Mouse (Mus musculus) limb, embryonic 11.5 days (tissue): ENCODE measurements around the gene Crtam. TPM values are rescaled to one million over a fixed set of nuclear protein-coding genes. Genes with fewer than 3 reads are reported as not detected.

ENCODE experiments used
- ATAC-seq: fragments of 200-750 bp; cut with Nextera tagmentation; 2 replicates; pipeline ENCODE4 v1.8.0; 2017; ENCODE audit warnings: low read depth; ENCODE audit not compliant: insufficient number of reproducible peaks, low FRiP score, low TSS enrichment
- DNase-seq: peaks from one replicate; pipeline ENCODE4 v3.0.0-alpha.2; 2015; ENCODE audit warnings: low spot score
- H3K27ac ChIP-seq: fragments of 300-500 bp; sonication (generic); replicated peaks from 2 replicates; pipeline ENCODE4 v1.5.1; 2014; ENCODE audit warnings: low read depth, mild to moderate bottlenecking, low read length
- H3K27me3 ChIP-seq: fragments of 300-500 bp; sonication (generic); 2 replicates; pipeline ENCODE4 v1.6.1; 2014; ENCODE audit warnings: mild to moderate bottlenecking, low read length, mixed read lengths; ENCODE audit not compliant: control insufficient read depth, insufficient read depth
- H3K36me3 ChIP-seq: fragments of 300-500 bp; sonication (generic); 2 replicates; pipeline ENCODE4 v1.6.1; 2014; ENCODE audit warnings: mild to moderate bottlenecking, low read length, moderate library complexity, mixed read lengths; ENCODE audit not compliant: control insufficient read depth, insufficient read depth
- H3K4me1 ChIP-seq: fragments of 300-500 bp; sonication (generic); 2 replicates; pipeline ENCODE4 v1.6.1; 2014; ENCODE audit warnings: low read length, mixed read lengths; ENCODE audit not compliant: control insufficient read depth, insufficient read depth
- H3K4me2 ChIP-seq: fragments of 300-500 bp; sonication (generic); 2 replicates; pipeline ENCODE4 v1.6.1; 2014; ENCODE audit warnings: low read depth, mild to moderate bottlenecking, moderate library complexity; ENCODE audit not compliant: severe bottlenecking
- H3K4me3 ChIP-seq: fragments of 300-500 bp; sonication (generic); 2 replicates; pipeline ENCODE4 v1.5.1; 2014; ENCODE audit warnings: low read depth, low read length
- H3K9ac ChIP-seq: fragments of 300-500 bp; sonication (generic); 2 replicates; pipeline ENCODE4 v1.6.1; 2014; ENCODE audit warnings: mild to moderate bottlenecking, low read length
- H3K9me3 ChIP-seq: fragments of 300-500 bp; sonication (generic); 2 replicates; pipeline ENCODE4 v1.6.1; 2016; ENCODE audit warnings: low read length; ENCODE audit not compliant: control insufficient read depth
- WGBS: fragments of 180-500 bp; shearing (Covaris S2); extraction: QIAGEN DNeasy Blood & Tissue Kit; methylation state at CpG from one replicate; pipeline ENCODE4 v1.1.7; 2014; 5-methylcytosine and 5-hydroxymethylcytosine counted together
- polyA plus RNA-seq: library from polyadenylated mRNA; unstranded; fragments of >200 nt; fragmentation: Nextera tagmentation; extraction: Ambion mirVana; gene quantifications from 2 replicates; pipeline ENCODE4 v1.2.1, GENCODE M21; 2014

Crtam gene
- 0.32 and 0.35 TPM in 2 replicates for polyA plus RNA-seq

GRCm38 (mm10) chr9:41004415-41004814 is at the start of gene Crtam:
Gene Crtam, minus strand, starts transcription at chr9:41004628.
- H3K9me3 ChIP-seq = no peaks in the 10 kb centered on the region

GRCm38 (mm10) chr9:41054166-41054565 is 49.7 kb upstream of the Crtam start:
- Histone ChIP-seq H3K4me1 (no peaks in the 10 kb centered on the region), H3K9ac (no peak overlapping the region), H3K36me3 (no peaks in the 10 kb centered on the region), H3K4me3 (no peak overlapping the region), H3K9me3 (no peaks in the 10 kb centered on the region), H3K4me2 (no peak overlapping the region), H3K27ac (no peak overlapping the region), H3K27me3 (no peaks in the 10 kb centered on the region)
- DNase-seq (no peak), ATAC-seq (no peak)
- 84% methylated on average over 9 of the region's 9 CpGs for WGBS

More at GRCm38 (mm10) chr9:41004415-41004814, at the start of gene Crtam:
- Histone ChIP-seq H3K4me3 (no peak within 1 kb of the TSS), H3K9ac (no peak within 1 kb of the TSS), H3K36me3 (no peaks in the 10 kb centered on the region), H3K27me3 (no peaks in the 10 kb centered on the region), H3K27ac (no peak within 1 kb of the TSS), H3K4me1 (no peaks in the 10 kb centered on the region), H3K4me2 (no peak within 1 kb of the TSS)
- DNase-seq (no peak), ATAC-seq (no peak)
- WGBS = 46% methylated on average over 4 of the region's 4 CpGs

GRCm38 (mm10) chr9:41053478-41053877 is 49.0 kb upstream of the Crtam start:
- Histone ChIP-seq H3K4me3 (no peak overlapping the region), H3K4me1 (no peaks in the 10 kb centered on the region), H3K27me3 (no peaks in the 10 kb centered on the region), H3K27ac (no peak overlapping the region), H3K36me3 (no peaks in the 10 kb centered on the region), H3K4me2 (no peak overlapping the region), H3K9me3 (no peaks in the 10 kb centered on the region), H3K9ac (no peak overlapping the region)
- DNase-seq = no peak
- no peak for ATAC-seq
- WGBS = 73% methylated on average over 4 of the region's 4 CpGs

GRCm38 (mm10) chr9:41051080-41051932 is 46.9 kb upstream of the Crtam start:
- no peak for ATAC-seq
- Histone ChIP-seq H3K4me2 (no peak overlapping the region), H3K27ac (no peak overlapping the region), H3K27me3 (no peaks in the 10 kb centered on the region), H3K9ac (no peak overlapping the region), H3K36me3 (no peaks in the 10 kb centered on the region), H3K4me3 (no peak overlapping the region), H3K4me1 (no peaks in the 10 kb centered on the region), H3K9me3 (no peaks in the 10 kb centered on the region)
- no peak for DNase-seq
- 68% methylated on average over 11 of the region's 11 CpGs for WGBS

- H3K4me2 ChIP-seq = no peak overlapping the region
- ATAC-seq = no peak
- no peak overlapping the region for H3K4me3 ChIP-seq
- H3K27ac ChIP-seq = no peak overlapping the region
- no peak for DNase-seq
- H3K27me3 ChIP-seq = no peaks in the 10 kb centered on the region
- H3K4me1 ChIP-seq = no peaks in the 10 kb centered on the region
- H3K36me3 ChIP-seq = no peaks in the 10 kb centered on the region
- WGBS = 80% methylated on average over 12 of the region's 12 CpGs
- no peak overlapping the region for H3K9ac ChIP-seq
- no peaks in the 10 kb centered on the region for H3K9me3 ChIP-seq
Measured at GRCm38 (mm10) chr9:41050331-41051079, 46.1 kb upstream of the Crtam start.

- no peaks in the 10 kb centered on the region for H3K27me3 ChIP-seq
- H3K4me3 ChIP-seq = no peak overlapping the region
- H3K9me3 ChIP-seq = no peaks in the 10 kb centered on the region
- DNase-seq = no peak
- WGBS = 83% methylated on average over 7 of the region's 7 CpGs
- H3K36me3 ChIP-seq = no peaks in the 10 kb centered on the region
- no peaks in the 10 kb centered on the region for H3K4me1 ChIP-seq
- H3K9ac ChIP-seq = no peak overlapping the region
- H3K27ac ChIP-seq = no peak overlapping the region
- ATAC-seq = no peak
- H3K4me2 ChIP-seq = no peak overlapping the region
Measured at GRCm38 (mm10) chr9:41049282-41049681, 44.9 kb upstream of the Crtam start.

- Histone ChIP-seq H3K36me3 (no peaks in the 10 kb centered on the region), H3K27ac (no peak overlapping the region), H3K4me1 (no peaks in the 10 kb centered on the region), H3K27me3 (no peaks in the 10 kb centered on the region), H3K9ac (no peak overlapping the region), H3K9me3 (no peaks in the 10 kb centered on the region), H3K4me2 (no peak overlapping the region), H3K4me3 (no peak overlapping the region)
- ATAC-seq = no peak
- no peak for DNase-seq
- WGBS = 92% methylated on average over 3 of the region's 3 CpGs
Measured at GRCm38 (mm10) chr9:41048820-41049219, 44.4 kb upstream of the Crtam start.

- H3K27ac ChIP-seq = no peak overlapping the region
- H3K4me3 ChIP-seq = no peak overlapping the region
- H3K27me3 ChIP-seq = no peaks in the 10 kb centered on the region
- WGBS = 94% methylated on average over 7 of the region's 7 CpGs
- H3K36me3 ChIP-seq = no peaks in the 10 kb centered on the region
- H3K9ac ChIP-seq = no peak overlapping the region
- H3K4me2 ChIP-seq = no peak overlapping the region
- H3K4me1 ChIP-seq = no peaks in the 10 kb centered on the region
- no peaks in the 10 kb centered on the region for H3K9me3 ChIP-seq
- ATAC-seq (no peak), DNase-seq (no peak)
Measured at GRCm38 (mm10) chr9:41048216-41048615, 43.8 kb upstream of the Crtam start.
